Mouse (Mus musculus): ENCODE results near the gene Col16a1. TPM values are rescaled to one million over a fixed set of nuclear protein-coding genes. Genes with fewer than 3 reads are reported as not detected.

Col16a1 gene
- total and polyA plus RNA-seq, 2 experiments from 2014 or later: 9.9 to 21.6 TPM

DNA sequence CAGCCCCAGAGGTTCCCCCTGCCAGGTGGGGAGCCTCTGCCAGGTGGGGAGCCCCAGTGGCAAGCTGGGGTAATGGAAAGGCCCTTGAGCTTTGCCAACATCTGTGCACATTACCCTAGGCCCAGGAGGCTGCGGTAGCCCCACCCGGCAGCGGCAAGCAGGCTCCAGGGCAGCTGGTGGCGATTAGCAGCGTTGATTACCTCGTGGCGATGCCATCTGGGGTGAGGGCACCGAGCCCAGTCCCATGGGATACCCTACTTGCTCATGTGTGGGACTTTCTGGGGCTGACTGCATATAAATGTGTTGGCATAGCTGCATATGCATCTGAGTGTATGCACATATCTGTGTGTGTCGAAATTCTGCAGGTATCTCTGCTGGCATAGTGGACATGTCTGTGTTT, 3.4 kb upstream of the Col16a1 start:
- no peak for TF ChIP-seq EP300 (IDR thresholded peaks at IDR 0.05; ENCODE audit: low read depth)
- TF ChIP-seq CTCF (IDR thresholded peaks at IDR 0.05; ENCODE audit: low read depth): no peak
- Histone ChIP-seq H3K27me3 (ENCODE audit: control insufficient read depth, insufficient read depth, low read length) (peaks cover 3% of the 10 kb centered on the region; the same call in 1 of the 2 replicates), H3K9ac (replicated peaks; ENCODE audit: low read depth, low read length) (no peak overlapping the region), H3K4me3 (ENCODE audit: low read depth, low read length) (no peak overlapping the region), H3K9me3 (replicated peaks; ENCODE audit: control insufficient read depth, low read length) (no peaks in the 10 kb centered on the region), H3K36me3 (replicated peaks; ENCODE audit: control insufficient read depth, insufficient read depth, low read length) (no peaks in the 10 kb centered on the region), H3K27ac (ENCODE audit: low read depth) (no peak overlapping the region), H3K4me1 (ENCODE audit: control insufficient read depth, insufficient read depth) (0 out of 2 replicates have a peak, but pooled peaks cover 4% of the 10 kb centered on the region), H3K4me2 (ENCODE audit: low read depth, low read length) (no peak overlapping the region)
- DNase-seq (ENCODE audit: low spot score) (no peak), ATAC-seq (ENCODE audit: insufficient read depth, low read depth) (no peak)
- WGBS: 74% methylated on average over 9 of the region's 9 CpGs

DNA sequence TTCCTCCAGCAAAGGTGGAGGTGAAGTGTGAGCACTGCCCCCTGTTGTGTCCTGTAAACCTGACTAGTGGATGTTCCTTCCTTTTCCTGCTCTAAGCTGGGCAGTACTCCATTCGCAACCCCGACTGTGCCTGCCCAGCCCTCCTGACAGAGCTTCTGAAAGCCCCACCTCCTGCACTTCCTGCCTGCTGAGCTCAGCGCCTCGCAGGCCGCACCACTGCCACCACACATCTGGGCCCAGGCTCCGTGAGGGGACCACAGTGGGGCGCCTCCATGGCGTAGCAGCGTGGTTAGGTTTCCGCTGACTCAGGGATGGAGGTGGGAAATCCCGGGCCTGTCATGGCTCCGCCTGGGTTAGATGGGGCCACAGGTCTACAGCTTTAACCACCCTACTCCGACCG, 2.0 kb upstream of the Col16a1 start:
- no peaks in the 10 kb centered on the region for H3K36me3 ChIP-seq (replicated peaks; ENCODE audit: control insufficient read depth, insufficient read depth, low read length)
- TF ChIP-seq EP300 (IDR thresholded peaks at IDR 0.05; ENCODE audit: low read depth) (no peak), CTCF (IDR thresholded peaks at IDR 0.05; ENCODE audit: low read depth) (no peak)
- H3K27ac ChIP-seq (ENCODE audit: low read depth): peak overlapping the region; percentile 56; the same call in 1 of the 2 replicates
- no peak overlapping the region for H3K9ac ChIP-seq (replicated peaks; ENCODE audit: low read depth, low read length)
- WGBS: 31% methylated on average over 14 of the region's 14 CpGs
- ATAC-seq (ENCODE audit: insufficient read depth, low read depth) (peak; percentile 24; the same call in 1 of the 2 replicates), DNase-seq (ENCODE audit: low spot score) (no peak)
- no peak overlapping the region for H3K4me3 ChIP-seq (ENCODE audit: low read depth, low read length)
- peaks cover 3% of the 10 kb centered on the region; the same call in 1 of the 2 replicates for H3K27me3 ChIP-seq (ENCODE audit: control insufficient read depth, insufficient read depth, low read length)
- no peaks in the 10 kb centered on the region for H3K9me3 ChIP-seq (replicated peaks; ENCODE audit: control insufficient read depth, low read length)
- H3K4me1 ChIP-seq (ENCODE audit: control insufficient read depth, insufficient read depth): 0 out of 2 replicates have a peak, but pooled peaks cover 4% of the 10 kb centered on the region
- 0 out of 2 replicates have a peak overlapping the region, but pooled peaks have one; percentile 7 for H3K4me2 ChIP-seq (ENCODE audit: low read depth, low read length)

DNA sequence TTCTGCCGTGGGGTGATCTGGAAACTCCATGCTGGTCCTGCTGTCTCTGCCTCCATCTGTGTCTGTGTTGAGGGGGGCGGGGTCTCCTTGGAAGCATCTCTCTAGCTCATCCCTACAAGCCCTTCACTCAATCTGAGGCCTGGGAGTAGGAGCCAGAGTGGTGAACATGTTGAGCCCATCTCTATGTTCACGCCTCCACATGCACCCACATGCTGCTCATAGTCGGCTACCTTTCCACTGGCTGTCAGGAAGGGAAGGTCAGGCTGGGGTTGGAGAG, 501 bp downstream of the Col16a1 start:
- H3K4me1 ChIP-seq (ENCODE audit: control insufficient read depth, insufficient read depth): 0 out of 2 replicates have a peak, but pooled peaks cover 4% of the 10 kb centered on the region
- TF ChIP-seq CTCF (IDR thresholded peaks at IDR 0.05; ENCODE audit: low read depth): no peak
- no peak for TF ChIP-seq EP300 (IDR thresholded peaks at IDR 0.05; ENCODE audit: low read depth)
- peaks cover 3% of the 10 kb centered on the region; the same call in 1 of the 2 replicates for H3K27me3 ChIP-seq (ENCODE audit: control insufficient read depth, insufficient read depth, low read length)
- ATAC-seq (ENCODE audit: insufficient read depth, low read depth) (no peak), DNase-seq (ENCODE audit: low spot score) (no peak)
- H3K36me3 ChIP-seq (replicated peaks; ENCODE audit: control insufficient read depth, insufficient read depth, low read length): no peaks in the 10 kb centered on the region
- no peaks in the 10 kb centered on the region for H3K9me3 ChIP-seq (replicated peaks; ENCODE audit: control insufficient read depth, low read length)
- H3K27ac ChIP-seq (ENCODE audit: low read depth): peak overlapping the region; percentile 82; the same call in 1 of the 2 replicates
- WGBS: 42% methylated on average over 4 of the region's 4 CpGs
- peak overlapping the region; percentile 81 for H3K4me2 ChIP-seq (ENCODE audit: low read depth, low read length)
- H3K4me3 ChIP-seq (ENCODE audit: low read depth, low read length): peak overlapping the region; percentile 46
- 0 out of 2 replicates have a peak overlapping the region, but pooled peaks have one; percentile 62 for H3K9ac ChIP-seq (replicated peaks; ENCODE audit: low read depth, low read length)

DNA sequence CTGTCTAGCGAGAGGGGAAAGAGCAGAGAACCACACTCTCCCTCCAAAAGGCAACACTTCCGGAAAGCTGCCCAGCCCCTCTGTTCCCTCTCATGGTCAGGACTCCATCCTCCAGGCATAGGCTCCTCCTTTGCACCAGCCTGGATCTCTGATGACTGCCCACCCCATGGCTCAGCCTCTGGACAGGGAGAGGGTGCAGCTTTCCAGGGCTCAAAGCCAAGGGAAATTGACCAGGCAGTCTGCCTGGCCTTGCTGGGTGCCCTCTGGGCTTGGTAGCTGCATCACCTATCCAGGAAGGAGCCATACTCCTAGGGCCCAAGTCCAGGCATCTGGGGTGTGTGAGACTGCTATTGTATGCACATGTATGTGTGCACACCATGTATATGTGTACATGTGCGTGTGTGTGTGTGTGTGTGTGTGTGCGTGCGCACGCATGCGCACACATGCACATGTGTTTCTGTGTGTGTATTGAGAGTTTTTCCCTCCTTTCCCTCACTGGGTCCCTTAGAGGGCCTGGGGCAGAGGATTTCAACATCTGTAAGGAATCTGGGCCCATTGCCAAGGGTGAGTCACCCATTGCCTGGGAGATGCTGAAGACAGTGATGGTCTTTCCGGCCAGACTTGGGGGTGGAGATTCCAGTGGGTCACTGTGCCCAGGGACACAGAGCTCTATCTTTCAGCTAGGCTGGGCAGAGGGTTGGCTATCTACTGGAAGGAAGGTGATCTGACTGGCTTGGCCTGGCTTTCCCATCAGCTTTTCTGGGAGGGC, 2.6 kb downstream of the Col16a1 start:
- H3K4me3 ChIP-seq (ENCODE audit: low read depth, low read length): no peak overlapping the region
- 73% methylated on average over 8 of the region's 8 CpGs for WGBS
- H3K27ac ChIP-seq (ENCODE audit: low read depth): peak overlapping the region; percentile 30; the same call in 1 of the 2 replicates
- no peaks in the 10 kb centered on the region for H3K9me3 ChIP-seq (replicated peaks; ENCODE audit: control insufficient read depth, low read length)
- H3K4me2 ChIP-seq (ENCODE audit: low read depth, low read length): no peak overlapping the region
- peaks cover 3% of the 10 kb centered on the region; the same call in 1 of the 2 replicates for H3K27me3 ChIP-seq (ENCODE audit: control insufficient read depth, insufficient read depth, low read length)
- 0 out of 2 replicates have a peak, but pooled peaks cover 2% of the 10 kb centered on the region for H3K4me1 ChIP-seq (ENCODE audit: control insufficient read depth, insufficient read depth)
- no peak for DNase-seq (ENCODE audit: low spot score)
- H3K36me3 ChIP-seq (replicated peaks; ENCODE audit: control insufficient read depth, insufficient read depth, low read length): no peaks in the 10 kb centered on the region
- 0 out of 2 replicates have a peak, but pooled peaks have one; percentile 31 for ATAC-seq (ENCODE audit: insufficient read depth, low read depth)
- H3K9ac ChIP-seq (replicated peaks; ENCODE audit: low read depth, low read length): no peak overlapping the region
- TF ChIP-seq EP300 (IDR thresholded peaks at IDR 0.05; ENCODE audit: low read depth): no peak
- TF ChIP-seq CTCF (IDR thresholded peaks at IDR 0.05; ENCODE audit: low read depth): no peak

DNA sequence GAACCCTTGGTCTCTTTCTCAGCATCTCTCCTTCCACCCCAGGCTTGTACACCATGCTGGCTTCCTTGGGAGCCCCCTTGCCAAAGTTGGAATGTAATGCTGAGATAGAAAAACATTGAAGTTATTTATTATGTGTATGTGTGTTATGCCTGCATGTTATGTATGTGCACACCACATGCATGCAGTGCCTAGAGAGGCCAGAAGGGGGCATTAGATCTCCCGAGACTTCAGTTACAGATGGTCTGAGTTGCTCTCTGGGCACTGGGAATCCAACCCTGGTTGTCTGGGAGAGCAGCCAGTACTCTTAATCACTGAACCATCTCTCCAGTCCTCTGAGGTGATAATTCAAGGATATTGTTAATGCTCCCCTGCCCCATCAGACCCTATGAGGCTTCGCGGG, 4.6 kb downstream of the Col16a1 start:
- Histone ChIP-seq H3K27me3 (ENCODE audit: control insufficient read depth, insufficient read depth, low read length) (peaks cover 3% of the 10 kb centered on the region; the same call in 1 of the 2 replicates), H3K4me2 (ENCODE audit: low read depth, low read length) (no peak overlapping the region), H3K36me3 (replicated peaks; ENCODE audit: control insufficient read depth, insufficient read depth, low read length) (no peaks in the 10 kb centered on the region), H3K4me3 (ENCODE audit: low read depth, low read length) (no peak overlapping the region), H3K4me1 (ENCODE audit: control insufficient read depth, insufficient read depth) (no peaks in the 10 kb centered on the region), H3K27ac (ENCODE audit: low read depth) (no peak overlapping the region), H3K9ac (replicated peaks; ENCODE audit: low read depth, low read length) (no peak overlapping the region), H3K9me3 (replicated peaks; ENCODE audit: control insufficient read depth, low read length) (no peaks in the 10 kb centered on the region)
- DNase-seq (ENCODE audit: low spot score) (no peak), ATAC-seq (ENCODE audit: insufficient read depth, low read depth) (no peak)
- WGBS: 75% methylated on average over 3 of the region's 3 CpGs
- no peak for TF ChIP-seq EP300 (IDR thresholded peaks at IDR 0.05; ENCODE audit: low read depth)
- TF ChIP-seq CTCF (IDR thresholded peaks at IDR 0.05; ENCODE audit: low read depth): no peak
